Mouse (Mus musculus) heart, embryonic 15.5 days (tissue): ENCODE measurements around the gene Kcnip4. TPM values are rescaled to one million over a fixed set of nuclear protein-coding genes. Genes with fewer than 3 reads are reported as not detected.
A peak's percentile ranks its signal among the peaks of the same experiment; 100 is the strongest.

ENCODE experiments used
- ATAC-seq: fragments of 200-750 bp; cut with Nextera tagmentation; replicated peaks from 2 replicates; pipeline ENCODE4 v1.8.0; 2017; ENCODE audit warnings: low read depth, moderate TSS enrichment; ENCODE audit not compliant: insufficient number of reproducible peaks, insufficient read depth, low FRiP score
- H3K27ac ChIP-seq: fragments of 300-500 bp; sonication (generic); 2 replicates; pipeline ENCODE4 v1.5.1; 2015; ENCODE audit warnings: mild to moderate bottlenecking, inconsistent platforms
- H3K27me3 ChIP-seq: fragments of 300-500 bp; sonication (generic); 2 replicates; pipeline ENCODE4 v1.6.1; 2015; ENCODE audit warnings: inconsistent platforms
- H3K36me3 ChIP-seq: fragments of 300-500 bp; sonication (generic); 2 replicates; pipeline ENCODE4 v1.6.1; 2015; ENCODE audit warnings: mild to moderate bottlenecking, inconsistent platforms
- H3K4me1 ChIP-seq: fragments of 300-500 bp; sonication (generic); replicated peaks from 2 replicates; pipeline ENCODE4 v1.6.1; 2015; ENCODE audit warnings: inconsistent platforms
- H3K4me2 ChIP-seq: fragments of 300-500 bp; sonication (generic); 2 replicates; pipeline ENCODE4 v1.6.1; 2015; ENCODE audit warnings: inconsistent platforms, mild to moderate bottlenecking, moderate library complexity
- H3K4me3 ChIP-seq: fragments of 300-500 bp; sonication (generic); 2 replicates; pipeline ENCODE4 v1.5.1; 2015; ENCODE audit warnings: mild to moderate bottlenecking, inconsistent platforms
- H3K9ac ChIP-seq: fragments of 300-500 bp; sonication (generic); 2 replicates; pipeline ENCODE4 v1.6.1; 2015; ENCODE audit warnings: mild to moderate bottlenecking, inconsistent platforms
- H3K9me3 ChIP-seq: fragments of 300-500 bp; sonication (generic); replicated peaks from 2 replicates; pipeline ENCODE4 v1.6.1; 2016; ENCODE audit warnings: inconsistent platforms
- WGBS: fragments of 180-500 bp; shearing (Covaris S2); methylation state at CpG from one replicate; pipeline ENCODE4 v1.1.7; 2015; ENCODE audit warnings: mixed read lengths; 5-methylcytosine and 5-hydroxymethylcytosine counted together
- polyA plus RNA-seq: library from polyadenylated mRNA; unstranded; fragments of >200 nt; fragmentation: Nextera tagmentation; extraction: Ambion mirVana; gene quantifications from 2 replicates; pipeline ENCODE4 v1.2.1, GENCODE M21; 2015

Gene Kcnip4
- polyA plus RNA-seq, 1 experiment from 2014 or later = 0.45 TPM

DNA sequence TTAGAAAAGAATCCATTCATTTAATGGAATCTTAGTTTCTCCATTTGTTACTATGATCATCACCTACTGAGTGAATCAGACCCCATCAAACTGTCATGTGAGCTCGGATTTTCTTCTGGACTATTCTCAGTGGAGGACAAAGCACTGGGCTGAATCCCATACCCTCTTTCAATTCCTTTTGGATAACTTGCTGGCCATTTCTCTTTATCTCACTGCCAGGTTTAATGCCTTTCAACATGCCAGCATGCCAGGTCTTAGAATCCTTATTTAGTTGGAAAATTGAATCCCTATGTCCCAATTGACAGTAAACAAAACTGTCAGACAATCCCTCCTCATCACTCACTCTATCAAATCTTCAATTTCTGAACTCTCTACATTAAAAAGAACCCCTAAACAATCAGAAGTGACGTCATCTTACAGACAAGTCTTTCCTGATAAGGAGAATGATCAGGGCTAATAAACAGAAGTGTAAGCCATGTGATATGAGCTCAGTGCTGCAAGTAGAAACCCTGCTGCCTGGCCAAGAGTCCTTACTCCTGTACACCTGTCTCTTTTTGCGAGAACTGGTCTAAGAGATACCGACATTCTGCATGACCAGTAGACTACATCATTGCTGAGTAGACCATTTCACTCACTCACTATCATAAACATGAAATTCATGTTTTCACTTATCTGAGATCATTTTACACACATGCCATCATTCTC is 466.9 kb downstream of the Kcnip4 start:
- H3K9me3 ChIP-seq = no peaks in the 10 kb centered on the region
- H3K4me2 ChIP-seq = no peak overlapping the region
- WGBS = 67% methylated on average over 4 of the region's 4 CpGs
- no peak overlapping the region for H3K27ac ChIP-seq
- no peak for ATAC-seq
- no peaks in the 10 kb centered on the region for H3K36me3 ChIP-seq
- H3K4me3 ChIP-seq = no peak overlapping the region
- no peaks in the 10 kb centered on the region for H3K27me3 ChIP-seq
- no peaks in the 10 kb centered on the region for H3K4me1 ChIP-seq
- H3K9ac ChIP-seq = no peak overlapping the region

- Histone ChIP-seq H3K9ac (no peak overlapping the region), H3K4me1 (no peaks in the 10 kb centered on the region), H3K27me3 (no peaks in the 10 kb centered on the region), H3K4me3 (no peak overlapping the region), H3K27ac (no peak overlapping the region), H3K9me3 (no peaks in the 10 kb centered on the region), H3K4me2 (no peak overlapping the region), H3K36me3 (no peaks in the 10 kb centered on the region)
- ATAC-seq = no peak
- WGBS = 75% methylated on average over 1 of the region's 1 CpGs
Observed at GRCm38 (mm10) chr5:49047960-49048359, 476.7 kb downstream of the Kcnip4 start.

DNA sequence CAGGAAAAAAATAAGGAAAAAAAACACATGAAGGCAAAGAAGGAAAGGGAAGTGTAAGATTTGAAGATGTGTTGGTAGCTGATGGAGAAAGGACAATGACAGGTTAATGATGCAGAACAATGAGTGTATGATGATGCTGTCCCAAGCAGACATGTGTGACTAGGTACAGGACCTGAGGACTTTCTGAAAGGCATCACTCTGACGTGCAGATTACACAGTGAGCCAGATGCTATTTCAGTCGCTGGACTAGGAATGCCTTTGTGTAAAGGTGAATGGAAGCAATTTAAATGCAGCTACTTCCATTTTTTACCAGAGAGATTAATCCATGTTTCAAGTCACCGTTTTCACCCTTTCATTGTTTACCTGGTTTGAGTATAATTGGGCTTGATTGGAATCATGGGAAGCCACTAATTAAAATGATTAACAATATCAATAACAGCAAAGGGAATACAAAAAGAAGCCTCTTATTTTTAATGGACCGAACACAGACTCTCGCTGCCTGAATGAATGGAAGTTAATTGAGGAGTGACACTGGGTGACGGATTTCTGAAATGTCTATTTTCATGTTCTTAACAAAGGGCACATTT is 483.4 kb downstream of the Kcnip4 start:
- Histone ChIP-seq H3K27me3 (no peaks in the 10 kb centered on the region), H3K9ac (no peak overlapping the region), H3K36me3 (no peaks in the 10 kb centered on the region), H3K4me2 (no peak overlapping the region), H3K27ac (no peak overlapping the region), H3K9me3 (no peaks in the 10 kb centered on the region), H3K4me1 (no peaks in the 10 kb centered on the region), H3K4me3 (no peak overlapping the region)
- no peak for ATAC-seq
- WGBS = 60% methylated on average over 6 of the region's 6 CpGs

DNA sequence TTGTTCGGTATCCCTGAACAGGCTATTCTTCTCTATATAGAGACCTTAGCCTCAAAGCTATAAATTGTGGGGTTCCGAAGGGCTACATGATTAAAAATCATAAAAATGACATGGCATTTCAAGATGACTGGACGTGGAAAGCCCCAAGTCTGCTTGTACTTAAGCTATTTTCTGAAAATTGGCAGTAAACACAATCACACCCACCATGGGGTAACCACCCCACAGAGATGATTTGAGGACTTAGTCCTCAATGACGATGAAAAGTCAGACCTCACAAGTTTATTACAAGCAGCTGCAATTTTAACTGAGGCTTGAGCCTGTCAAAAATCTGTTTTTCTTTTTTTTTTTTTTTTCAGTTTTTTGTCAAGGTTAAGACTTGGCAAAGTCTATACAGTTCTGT is 527.3 kb downstream of the Kcnip4 start:
- no peaks in the 10 kb centered on the region for H3K27me3 ChIP-seq
- H3K4me3 ChIP-seq = no peak overlapping the region
- no peak for ATAC-seq
- no peaks in the 10 kb centered on the region for H3K4me1 ChIP-seq
- no peak overlapping the region for H3K9ac ChIP-seq
- no peak overlapping the region for H3K4me2 ChIP-seq
- H3K9me3 ChIP-seq = no peaks in the 10 kb centered on the region
- 67% methylated on average over 4 of the region's 4 CpGs for WGBS
- H3K27ac ChIP-seq = no peak overlapping the region
- H3K36me3 ChIP-seq = no peaks in the 10 kb centered on the region

- Histone ChIP-seq H3K9ac (no peak overlapping the region), H3K4me2 (no peak overlapping the region), H3K9me3 (no peaks in the 10 kb centered on the region), H3K36me3 (no peaks in the 10 kb centered on the region), H3K4me1 (no peaks in the 10 kb centered on the region), H3K27ac (no peak overlapping the region), H3K4me3 (no peak overlapping the region), H3K27me3 (no peaks in the 10 kb centered on the region)
- WGBS = 76% methylated on average over 1 of the region's 1 CpGs
- no peak for ATAC-seq
Observed at GRCm38 (mm10) chr5:48989145-48989659, 535.5 kb downstream of the Kcnip4 start.

GRCm38 (mm10) chr5:48942378-48943088 is 582.2 kb downstream of the Kcnip4 start:
- Histone ChIP-seq H3K4me3 (no peak overlapping the region), H3K9me3 (no peaks in the 10 kb centered on the region), H3K27me3 (no peaks in the 10 kb centered on the region), H3K9ac (no peak overlapping the region), H3K36me3 (no peaks in the 10 kb centered on the region), H3K4me2 (no peak overlapping the region), H3K27ac (no peak overlapping the region), H3K4me1 (no peaks in the 10 kb centered on the region)
- ATAC-seq = no peak
- 79% methylated on average over 2 of the region's 2 CpGs for WGBS

DNA sequence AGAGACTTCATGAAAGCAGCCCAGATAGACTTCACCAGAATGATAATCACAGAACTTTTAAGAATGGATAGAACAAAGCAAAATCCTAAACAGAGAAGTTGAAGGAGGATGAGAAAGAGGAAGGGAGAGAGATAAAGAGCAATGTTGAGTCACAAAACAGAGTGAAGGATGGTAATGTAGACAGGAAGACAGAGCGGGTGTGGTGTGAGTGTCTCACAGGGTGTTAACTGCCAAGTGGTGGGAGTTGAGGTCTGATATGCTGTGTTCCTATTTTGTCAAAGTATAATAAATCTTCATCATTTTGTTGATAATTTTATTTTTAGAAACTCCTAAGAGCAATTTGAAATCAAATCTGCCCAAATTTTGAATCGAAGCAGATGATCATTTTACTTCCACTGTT is 592.8 kb downstream of the Kcnip4 start:
- no peaks in the 10 kb centered on the region for H3K27me3 ChIP-seq
- 74% methylated on average over 2 of the region's 2 CpGs for WGBS
- H3K27ac ChIP-seq = no peak overlapping the region
- H3K4me1 ChIP-seq = no peaks in the 10 kb centered on the region
- H3K4me3 ChIP-seq = no peak overlapping the region
- H3K36me3 ChIP-seq = no peaks in the 10 kb centered on the region
- no peak overlapping the region for H3K4me2 ChIP-seq
- no peak for ATAC-seq
- no peaks in the 10 kb centered on the region for H3K9me3 ChIP-seq
- no peak overlapping the region for H3K9ac ChIP-seq

DNA sequence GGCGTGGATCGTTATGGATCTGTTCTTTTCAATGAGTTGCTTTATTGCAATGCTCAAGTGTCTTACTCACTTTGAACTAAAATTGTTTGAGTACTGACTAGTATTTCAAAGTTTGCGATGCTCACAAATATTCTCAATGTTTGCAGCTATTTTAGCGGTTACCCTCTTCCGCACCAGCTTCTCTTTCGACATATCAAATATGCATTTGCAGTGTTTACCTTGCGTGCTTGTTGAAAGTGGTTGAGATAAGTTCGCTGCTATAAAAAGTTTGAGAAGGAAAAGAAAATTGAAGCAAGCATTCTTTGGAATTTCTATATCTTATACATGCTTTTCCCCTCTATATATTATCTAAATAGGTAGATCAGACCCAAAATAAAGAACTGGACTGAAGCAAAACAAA is 634.5 kb downstream of the Kcnip4 start:
- WGBS = 57% methylated on average over 8 of the region's 8 CpGs
- Histone ChIP-seq H3K27ac (no peak overlapping the region), H3K4me1 (peaks cover 3% of the 10 kb centered on the region; the same call in 1 of the 2 replicates), H3K36me3 (no peaks in the 10 kb centered on the region), H3K27me3 (no peaks in the 10 kb centered on the region), H3K9me3 (no peaks in the 10 kb centered on the region), H3K4me3 (peak overlapping the region; percentile 34), H3K9ac (no peak overlapping the region), H3K4me2 (peak overlapping the region; percentile 61)
- ATAC-seq = no peak

- Histone ChIP-seq H3K9me3 (no peaks in the 10 kb centered on the region), H3K9ac (no peak overlapping the region), H3K4me1 (peaks cover 3% of the 10 kb centered on the region; the same call in 1 of the 2 replicates), H3K27me3 (no peaks in the 10 kb centered on the region), H3K4me3 (peak overlapping the region; percentile 34), H3K4me2 (peak overlapping the region; percentile 61), H3K36me3 (no peaks in the 10 kb centered on the region), H3K27ac (no peak overlapping the region)
- no peak for ATAC-seq
- WGBS = 10% methylated on average over 18 of the region's 18 CpGs
Observed at GRCm38 (mm10) chr5:48889395-48890194, 635.1 kb downstream of the Kcnip4 start.

DNA sequence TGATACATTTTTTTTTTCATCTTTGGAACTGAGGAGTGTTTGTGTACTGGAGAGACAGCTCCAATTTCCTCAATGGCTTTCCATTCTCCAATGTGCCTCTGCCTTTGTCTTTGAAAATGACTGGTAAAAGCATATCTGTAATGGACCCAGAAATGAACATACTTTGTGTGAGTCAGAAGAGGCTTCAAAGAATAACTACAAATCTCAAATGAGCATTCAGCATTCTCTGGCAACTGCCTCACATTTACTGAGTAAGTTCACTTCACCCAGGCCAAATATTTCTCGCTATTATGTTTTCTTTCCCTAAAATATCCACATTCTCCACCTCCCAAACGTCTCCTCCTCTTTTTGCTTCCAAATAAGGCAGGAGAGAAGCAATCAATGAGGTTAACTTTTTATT is 646.6 kb downstream of the Kcnip4 start:
- WGBS = 43% methylated on average over 2 of the region's 2 CpGs
- ATAC-seq = no peak

More for the DNA sequence above, 646.6 kb downstream of the Kcnip4 start:
- H3K27me3 ChIP-seq = no peaks in the 10 kb centered on the region
- no peaks in the 10 kb centered on the region for H3K36me3 ChIP-seq
- no peaks in the 10 kb centered on the region for H3K9me3 ChIP-seq
- H3K27ac ChIP-seq = no peak overlapping the region
- H3K4me1 ChIP-seq = no peaks in the 10 kb centered on the region
- H3K4me2 ChIP-seq = no peak overlapping the region
- no peak overlapping the region for H3K4me3 ChIP-seq
- H3K9ac ChIP-seq = no peak overlapping the region
